Mouse (Mus musculus) embryonic stem cell, embryonic (primary cell): ENCODE results near the gene Sgsm1.

Experiments
- CTCF ChIA-PET, 4 experiments: fragments of 300-600 bp in 2 of 4; fragments of 350-600 bp in 2 of 4; sonication (Branson Sonifier 250); formaldehyde crosslinking; loops; one replicate each; lab custom pipeline; 2022; ENCODE audit warnings: inconsistent platforms in 2 of 4; lab: Charles Lee
- POLR2A ChIA-PET, 4 experiments: fragments of 300-600 bp in 2 of 4; fragments of 350-600 bp in 2 of 4; sonication (Branson Sonifier 250); formaldehyde crosslinking; loops; one replicate each; lab custom pipeline; 2022; ENCODE audit warnings: antibody characterized with exemption in 4 of 4, inconsistent platforms in 1 of 4; lab: Charles Lee

The Sgsm1 gene

GRCm38 (mm10) chr5:113335732-113336131 lies 25.1 kb upstream of the Sgsm1 start:
- POLR2A ChIA-PET, result interaction anchor here (0.5 to 2.8 kb wide), 43 partner anchors 9 to 675 kb away, joined by 3 to 38 read pairs (median 4); partner anchors contain the start of genes Sgsm1 (in 2 of the 4), 1700069L16Rik (in 1 of the 4), Aym1 (in 1 of the 4) and Tmem211 (in 1 of the 4)
- CTCF ChIA-PET, result interaction anchor here (0.7 to 2.6 kb wide), 12 partner anchors 8 to 389 kb away, joined by 3 to 14 read pairs (median 4); partner anchors contain the start of genes Tmem211 (in 3 of the 4), Sgsm1 (in 2 of the 4) and 1700069L16Rik (in 1 of the 4)

GRCm38 (mm10) chr5:113334621-113335530 lies 24.3 kb upstream of the Sgsm1 start:
- CTCF ChIA-PET, result interaction anchor here in 2 of 4 experiments (1.0 to 2.6 kb wide), 7 partner anchors 13 to 390 kb away, joined by 3 to 14 read pairs (median 4); partner anchors contain the start of genes Sgsm1 (in 2 of the 2), 1700069L16Rik (in 1 of the 2) and Tmem211 (in 1 of the 2)
- POLR2A ChIA-PET, result interaction anchor here (0.5 to 2.8 kb wide), 36 partner anchors 9 to 674 kb away, joined by 3 to 38 read pairs (median 4); partner anchors contain the start of genes Sgsm1 (in 2 of the 4), Aym1 (in 1 of the 4) and Wscd2 (in 1 of the 4)

- ChIA-PET CTCF (interaction anchor here (0.5 to 2.1 kb wide), 27 partner anchors 8 to 1664 kb away, joined by 3 to 12 read pairs (median 3); partner anchors contain the start of genes 1700069L16Rik (in 1 of the 4), Aym1 (in 1 of the 4) and Tmem211 (in 1 of the 4)), POLR2A (interaction anchor here (0.6 to 2.1 kb wide), 42 partner anchors 8 to 547 kb away, joined by 3 to 24 read pairs (median 4); partner anchors contain the start of genes Ficd (in 2 of the 4), Tmem211 (in 2 of the 4), Aym1 (in 1 of the 4) and Sgsm1 (in 1 of the 4))
Observed at GRCm38 (mm10) chr5:113332899-113333298, 22.3 kb upstream of the Sgsm1 start.

GRCm38 (mm10) chr5:113332239-113332638 lies 21.7 kb upstream of the Sgsm1 start:
- POLR2A ChIA-PET, result interaction anchor here in 3 of 4 experiments (0.6 to 2.1 kb wide), 32 partner anchors 9 to 541 kb away, joined by 3 to 24 read pairs (median 4); partner anchors contain the start of genes Aym1 (in 1 of the 3), Ficd (in 1 of the 3), Sgsm1 (in 1 of the 3) and Tmem211 (in 1 of the 3)
- CTCF ChIA-PET, result interaction anchor here in 3 of 4 experiments (0.5 to 2.1 kb wide), 25 partner anchors 8 to 1046 kb away, joined by 3 to 12 read pairs (median 3); partner anchors contain the start of genes 1700069L16Rik (in 1 of the 3), Aym1 (in 1 of the 3), Sgsm1 (in 1 of the 3) and Tmem211 (in 1 of the 3)

- ChIA-PET CTCF (interaction anchor here in 3 of 4 experiments (0.6 to 1.6 kb wide), 3 partner anchors 16 to 20 kb away, joined by 4 to 10 read pairs (median 6); partner anchors contain the start of gene Sgsm1 (in 1 of the 3)), POLR2A (interaction anchor here in 3 of 4 experiments (0.9 to 1.6 kb wide), 6 partner anchors 16 to 100 kb away, joined by 3 to 4 read pairs (median 3); no protein-coding TSS in a partner anchor)
Observed at GRCm38 (mm10) chr5:113330202-113330601, 19.6 kb upstream of the Sgsm1 start.

- POLR2A ChIA-PET, result interaction anchor here in 2 of 4 experiments (0.6 to 1.2 kb wide), 3 partner anchors 24 to 327 kb away, joined by 3 read pairs; no protein-coding TSS in a partner anchor
- CTCF ChIA-PET, result interaction anchor here in 2 of 4 experiments (1.2 to 1.4 kb wide), 2 partner anchors 19 to 402 kb away, joined by 3 to 4 read pairs; partner anchors contain the start of gene Sgsm1 (in 1 of the 2)
Observed at GRCm38 (mm10) chr5:113329463-113329862, 18.9 kb upstream of the Sgsm1 start.

- ChIA-PET CTCF (interaction anchor here (0.6 to 4.2 kb wide), 22 partner anchors 9 to 1181 kb away, joined by 3 to 36 read pairs (median 4); partner anchors contain the start of genes 1700069L16Rik (in 1 of the 4), Sgsm1 (in 1 of the 4) and Tmem211 (in 1 of the 4)), POLR2A (interaction anchor here (0.6 to 5.8 kb wide), 38 partner anchors 9 to 805 kb away, joined by 3 to 34 read pairs (median 5); partner anchors contain the start of genes Sgsm1 (in 2 of the 4) and 1700069L16Rik (in 1 of the 4))
Observed at GRCm38 (mm10) chr5:113323784-113324638, 13.4 kb upstream of the Sgsm1 start.

- ChIA-PET CTCF (interaction anchor here (0.5 to 2.8 kb wide), 100 partner anchors 9 to 750 kb away, joined by 3 to 36 read pairs (median 4); partner anchors contain the start of genes Tmem211 (in 3 of the 4), 1700069L16Rik (in 1 of the 4), Tmem119 (in 1 of the 4) and Wscd2 (in 1 of the 4)), POLR2A (interaction anchor here (0.5 to 2.1 kb wide), 38 partner anchors 10 to 530 kb away, joined by 3 to 22 read pairs (median 4); partner anchors contain the start of genes Tmem211 (in 2 of the 4) and 1700069L16Rik (in 1 of the 4))
Observed at GRCm38 (mm10) chr5:113313998-113314397, 3.4 kb upstream of the Sgsm1 start.

GRCm38 (mm10) chr5:113309491-113310376 lies 852 bp downstream of the Sgsm1 start:
- POLR2A ChIA-PET, result interaction anchor here in 3 of 4 experiments (0.5 to 2.5 kb wide), 25 partner anchors 8 to 1517 kb away, joined by 3 to 12 read pairs (median 4); partner anchors contain the start of genes Ficd (in 1 of the 3) and Tmem211 (in 1 of the 3)
- CTCF ChIA-PET, result interaction anchor here (0.6 to 2.0 kb wide), 39 partner anchors 8 to 426 kb away, joined by 3 to 20 read pairs (median 4); partner anchors contain the start of genes Tmem211 (in 2 of the 4), 1700069L16Rik (in 1 of the 4) and Ficd (in 1 of the 4)

GRCm38 (mm10) chr5:113306750-113307477 lies 3.7 kb downstream of the Sgsm1 start:
- CTCF ChIA-PET, result interaction anchor here in 3 of 4 experiments (0.5 to 1.5 kb wide), 15 partner anchors 9 to 466 kb away, joined by 3 to 8 read pairs (median 4); partner anchors contain the start of gene Tmem211 (in 1 of the 3)
- POLR2A ChIA-PET, result interaction anchor here (0.6 to 1.7 kb wide), 16 partner anchors 8 to 441 kb away, joined by 3 to 14 read pairs (median 4); partner anchors contain the start of gene Tmem211 (in 1 of the 4)

GRCm38 (mm10) chr5:113304527-113304926 lies 6.1 kb downstream of the Sgsm1 start:
- ChIA-PET POLR2A (interaction anchor here in 1 of 4 experiments (0.6 kb wide), 1 partner anchor 32 kb away, joined by 6 read pairs; no protein-coding TSS in a partner anchor), CTCF (interaction anchor here in 1 of 4 experiments (0.7 kb wide), 1 partner anchor 9 kb away, joined by 3 read pairs; no protein-coding TSS in a partner anchor)

GRCm38 (mm10) chr5:113301841-113302240 lies 8.7 kb downstream of the Sgsm1 start:
- CTCF ChIA-PET, result interaction anchor here in 3 of 4 experiments (0.6 to 1.8 kb wide), 13 partner anchors 9 to 135 kb away, joined by 3 to 20 read pairs (median 4); partner anchors contain the start of genes Sgsm1 (in 1 of the 3) and Tmem211 (in 1 of the 3)
- POLR2A ChIA-PET, result interaction anchor here in 3 of 4 experiments (0.6 to 2.4 kb wide), 12 partner anchors 8 to 127 kb away, joined by 3 to 10 read pairs (median 4); partner anchors contain the start of gene Sgsm1 (in 1 of the 3)

- ChIA-PET CTCF (interaction anchor here in 2 of 4 experiments (0.6 to 1.0 kb wide), 10 partner anchors 10 to 1473 kb away, joined by 3 to 12 read pairs (median 3); partner anchors contain the start of gene Tmem211 (in 1 of the 2)), POLR2A (interaction anchor here in 3 of 4 experiments (0.7 to 1.0 kb wide), 8 partner anchors 20 to 773 kb away, joined by 3 to 4 read pairs (median 3); no protein-coding TSS in a partner anchor)
Observed at GRCm38 (mm10) chr5:113300148-113300889, 10.3 kb downstream of the Sgsm1 start.
